9 mouse cellular contexts compared by ENCODE assay signal in genomic region chr5:144546423-144546995, GRCm38 (mm10). TPM values are rescaled to one million over a fixed set of nuclear protein-coding genes. Genes with fewer than 3 reads are reported as not detected.
DNase-seq lines count a peak whose midpoint lies in the region; ATAC-seq and TF ChIP-seq lines count a peak whose summit lies in the region.
"Had no signal": no experiment of that assay in that cellular context is flagged by ENCODE, and none has a peak within 500 bp of the region (broad histone marks: within the 10 kb centered on the region; RNA-seq: fewer than 3 reads in every experiment).

No protein-coding gene starts in this region.

- H3K27ac ChIP-seq in testis, adult 2 months (ENCODE audit: control insufficient read depth, insufficient read depth, low read depth, low read length), result no peak overlapping the region
- H3K27ac ChIP-seq in forebrain, embryonic 14.5 days (ENCODE audit: low read depth, low read length), result no peak overlapping the region
- no peak overlapping the region for H3K27ac ChIP-seq in midbrain, embryonic 11.5 days (ENCODE audit: low read depth, low read length)
- no peak overlapping the region for H3K27ac ChIP-seq in gastrocnemius, adult 2 months
- H3K27ac ChIP-seq: liver, embryonic 13.5 days had no signal

- no peak for ATAC-seq in forebrain, embryonic 14.5 days
- no peak for ATAC-seq in midbrain, embryonic 11.5 days (ENCODE audit: low FRiP score)

- H3K27me3 ChIP-seq in testis, adult 2 months (ENCODE audit: control insufficient read depth, insufficient read depth, low read length), result no peaks in the 10 kb centered on the region
- H3K27me3 ChIP-seq in forebrain, embryonic 14.5 days (replicated peaks; ENCODE audit: control insufficient read depth, insufficient read depth, low read length), result peaks cover 17% of the 10 kb centered on the region
- H3K27me3 ChIP-seq in midbrain, embryonic 11.5 days (ENCODE audit: control insufficient read depth, insufficient read depth, low read length), result peaks cover 35% of the 10 kb centered on the region

- peak overlapping the region; percentile 63 for H3K4me2 ChIP-seq in forebrain, embryonic 14.5 days (ENCODE audit: low read length)
- peak overlapping the region; percentile 48 for H3K4me2 ChIP-seq in midbrain, embryonic 11.5 days

- no peak for TF ChIP-seq POLR2A in testis, adult 2 months (IDR thresholded peaks at IDR 0.05; ENCODE audit: control insufficient read depth, low read depth, low read length)

- WGBS in forebrain, embryonic 14.5 days, result under 1% methylated on average over 32 of the region's 34 CpGs
- WGBS in midbrain, embryonic 11.5 days, result under 1% methylated on average over 34 of the region's 34 CpGs

- H3K9ac ChIP-seq in forebrain, embryonic 14.5 days (ENCODE audit: low read length), result peak overlapping the region; percentile 53
- peak overlapping the region; percentile 43; the same call in 1 of the 2 replicates for H3K9ac ChIP-seq in midbrain, embryonic 11.5 days (ENCODE audit: low read length)
- H3K9ac ChIP-seq: liver, embryonic 13.5 days had no signal

- intact Hi-C loops in gastrocnemius, adult 2 months (cut with DNase I), result no loop called here

- no peak for TF ChIP-seq CTCF in testis, adult 2 months (IDR thresholded peaks at IDR 0.05; ENCODE audit: control insufficient read depth, insufficient read depth, insufficient replicate concordance, low read depth, low read length)
- TF ChIP-seq CTCF in gastrocnemius, adult 2 months (IDR thresholded peaks at IDR 0.05), result no peak

- no peaks in the 10 kb centered on the region for H3K9me3 ChIP-seq in forebrain, embryonic 14.5 days (replicated peaks; ENCODE audit: control insufficient read depth, low read length)
- no peaks in the 10 kb centered on the region for H3K9me3 ChIP-seq in midbrain, embryonic 11.5 days (ENCODE audit: control insufficient read depth, low read length)
- H3K9me3 ChIP-seq: liver, embryonic 13.5 days had no signal

- H3K36me3 ChIP-seq in testis, adult 2 months (ENCODE audit: control insufficient read depth, insufficient read depth, low read length), result no peaks in the 10 kb centered on the region
- no peaks in the 10 kb centered on the region for H3K36me3 ChIP-seq in forebrain, embryonic 14.5 days (ENCODE audit: control insufficient read depth, insufficient read depth, low read length)
- no peaks in the 10 kb centered on the region for H3K36me3 ChIP-seq in midbrain, embryonic 11.5 days (ENCODE audit: control insufficient read depth, insufficient read depth, low read length)
- H3K36me3 ChIP-seq: liver, embryonic 13.5 days had no signal

- DNase-seq in testis, postnatal 14 days (ENCODE audit: low spot score), result no peak
- no peak for DNase-seq in forebrain, embryonic 14.5 days (ENCODE audit: low spot score)
- peak; percentile 92 for DNase-seq in midbrain, embryonic 11.5 days (ENCODE audit: low spot score, missing footprints)
- no peak for DNase-seq in frontal cortex, postnatal 10 days (ENCODE audit: low spot score in 2 of 2)
- DNase-seq in gastrocnemius, adult 2 months, result no peak
- DNase-seq in cerebellum, adult 9-11 months, result no peak

- H3K4me1 ChIP-seq in testis, adult 2 months (ENCODE audit: control insufficient read depth, insufficient read depth, low read length), result peaks cover 21% of the 10 kb centered on the region
- peaks cover 19% of the 10 kb centered on the region for H3K4me1 ChIP-seq in forebrain, embryonic 14.5 days (ENCODE audit: control insufficient read depth, insufficient read depth, low read length)
- peaks cover 17% of the 10 kb centered on the region for H3K4me1 ChIP-seq in midbrain, embryonic 11.5 days (ENCODE audit: control insufficient read depth, insufficient read depth, low read length)

- peak overlapping the region; percentile 94 for H3K4me3 ChIP-seq in testis, adult 2 months (ENCODE audit: control insufficient read depth, low read depth, low read length)
- peak overlapping the region; percentile 39 for H3K4me3 ChIP-seq in forebrain, embryonic 14.5 days (ENCODE audit: low read depth, low read length)
- peak overlapping the region; percentile 32 for H3K4me3 ChIP-seq in midbrain, embryonic 11.5 days (ENCODE audit: low read depth, low read length)
- no peak overlapping the region for H3K4me3 ChIP-seq in gastrocnemius, adult 2 months
- H3K4me3 ChIP-seq: erythroblast, embryonic 14.5 days had no signal

RNA-seq across cellular contexts. Expression of gene Nptx2, which starts 0.8 kb away (rescaled TPM):
- polyA plus RNA-seq in testis, adult 2 months (2012; rRNA removed), result 10.5 and 11.1 TPM in 2 replicates
- polyA plus RNA-seq in forebrain, embryonic 14.5 days (2014; fragmentation: Nextera tagmentation; extraction: Ambion mirVana), result 3.0 TPM in 2 replicates
- 1.8 and 1.9 TPM in 2 replicates for polyA plus RNA-seq in midbrain, embryonic 11.5 days (2014; fragmentation: Nextera tagmentation; extraction: Ambion mirVana)
- total RNA-seq in gastrocnemius, adult 2 months (2021), result not detected
- polyA plus RNA-seq: erythroblast, embryonic 14.5 days had no signal
